Mouse (Mus musculus): ENCODE measurements around the gene Fn3k. TPM values are rescaled to one million over a fixed set of nuclear protein-coding genes. Genes with fewer than 3 reads are reported as not detected.

Fn3k gene
- polyA plus RNA-seq (2012; rRNA removed) = 3.0 and 3.8 TPM in 2 replicates

DNA sequence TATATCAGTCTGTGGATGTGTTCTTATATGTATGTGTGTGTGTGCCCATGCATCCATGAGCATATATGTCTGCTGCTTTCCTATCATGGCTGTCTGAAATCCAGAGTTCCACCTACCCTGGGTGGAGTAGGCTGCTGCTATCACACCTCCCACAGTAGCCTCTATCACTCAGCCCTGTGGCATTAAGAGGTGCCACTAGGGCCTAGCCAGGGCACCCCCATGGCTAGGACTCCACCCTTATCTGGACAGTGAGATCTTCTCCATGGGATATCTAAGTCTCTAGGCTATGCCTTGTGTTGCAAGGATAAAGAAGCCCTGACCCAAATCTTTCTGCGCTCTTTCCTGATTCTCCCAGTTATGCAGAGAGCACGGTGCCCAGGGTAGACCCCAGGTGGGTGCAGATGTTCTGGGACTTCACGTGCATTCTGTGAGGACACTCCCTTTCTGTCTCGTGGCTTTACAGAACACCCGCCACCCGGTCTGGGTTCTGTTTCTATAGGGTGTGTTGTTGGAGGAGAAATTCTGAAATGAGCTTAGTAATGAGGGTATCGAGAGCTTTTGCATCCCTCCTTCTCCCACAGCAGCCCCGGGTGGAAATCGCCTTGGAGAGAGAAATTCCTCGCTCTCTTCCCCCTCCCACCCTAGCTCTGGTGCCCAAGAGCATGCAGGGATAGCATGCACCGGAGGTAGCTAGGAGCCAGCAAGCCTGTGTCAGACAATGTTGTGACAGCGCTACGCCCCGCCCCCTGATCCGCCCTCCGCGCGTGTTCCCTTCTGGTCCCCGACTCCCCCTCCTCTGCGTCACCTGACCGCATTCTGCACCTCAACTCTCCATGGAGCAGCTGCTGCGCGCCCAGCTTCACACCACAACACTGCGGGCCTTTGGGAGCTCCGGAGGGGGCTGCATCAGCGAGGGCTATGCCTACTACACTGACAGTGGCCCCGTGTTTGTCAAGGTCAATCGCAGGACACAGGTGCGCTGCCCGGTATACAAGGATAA is at the start of gene Fn3k:
Gene Fn3k (plus strand): TSS at position 758 of the 1,000 bp plus-strand sequence.

GRCm38 (mm10) chr11:121387750-121388553 is 46.8 kb upstream of the Fn3k start, which contains the start of gene Rab40b:
TSS of gene Rab40b (minus strand) at chr11:121388251.

DNA sequence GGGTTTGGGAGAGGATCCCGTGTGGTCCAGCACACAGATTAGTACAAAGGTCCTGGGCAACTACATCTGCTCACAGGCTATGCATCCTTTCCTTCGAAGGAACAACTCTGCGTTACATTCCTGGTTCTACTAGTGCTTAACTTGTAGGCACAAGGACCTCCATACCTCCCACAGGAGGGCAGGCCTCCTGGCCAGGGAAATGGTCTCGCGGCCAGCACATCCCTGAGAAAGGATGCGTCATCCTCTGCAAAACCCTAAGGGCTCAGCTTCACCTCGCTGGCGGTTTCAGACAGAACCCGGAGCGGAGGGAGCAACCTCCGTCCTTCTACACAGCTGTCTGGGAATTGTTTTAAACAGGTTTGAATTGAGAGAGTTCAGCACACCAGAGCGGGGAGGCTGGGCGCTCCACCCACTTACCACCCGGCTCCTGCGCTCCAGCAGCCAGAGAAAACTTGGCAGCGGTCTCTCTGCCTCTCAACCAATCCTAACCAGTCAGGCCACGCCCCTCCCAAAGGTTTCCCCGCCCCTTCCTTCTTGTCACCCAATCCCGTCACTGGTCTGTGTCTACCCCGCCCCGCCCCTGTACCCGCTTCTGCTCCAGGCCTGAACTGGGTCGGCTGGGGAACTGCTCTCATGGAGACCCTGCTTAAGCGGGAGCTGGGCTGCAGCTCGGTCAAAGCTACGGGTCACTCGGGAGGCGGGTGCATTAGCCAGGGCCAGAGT is 13.7 kb upstream of the Fn3k start, which contains the start of gene Fn3krp:
Gene Fn3krp (plus strand): TSS at position 572 of the 723 bp plus-strand sequence.

GRCm38 (mm10) chr11:121451753-121452635 is 17.3 kb downstream of the Fn3k start, which contains the start of gene Tbcd:
TSS of gene Tbcd (plus strand) at chr11:121451949.

Other genes with a start within 250 kb of the Fn3k start
- 72.0 and 79.9 TPM in 2 replicates for gene Hexdc, start 230.5 kb upstream of the Fn3k start, polyA plus RNA-seq (2012; rRNA removed)
- 10.4 and 13.7 TPM in 2 replicates for gene Ogfod3, start 230.2 kb upstream of the Fn3k start, polyA plus RNA-seq (2012; rRNA removed)
- 47.2 and 50.7 TPM in 2 replicates for gene Cybc1, start 205.6 kb upstream of the Fn3k start, polyA plus RNA-seq (2012; rRNA removed)
- 60.3 and 67.7 TPM in 2 replicates for gene Narf, start 197.7 kb upstream of the Fn3k start, polyA plus RNA-seq (2012; rRNA removed)
- 59.4 and 70.2 TPM in 2 replicates for gene Foxk2, start 174.9 kb upstream of the Fn3k start, polyA plus RNA-seq (2012; rRNA removed)
- gene Wdr45b, start 80.5 kb upstream of the Fn3k start, polyA plus RNA-seq (2012; rRNA removed) = 74.6 and 76.1 TPM in 2 replicates
- gene Rab40b, start 46.7 kb upstream of the Fn3k start, polyA plus RNA-seq (2012; rRNA removed) = 5.3 and 7.1 TPM in 2 replicates
- gene Fn3krp, start 13.5 kb upstream of the Fn3k start, polyA plus RNA-seq (2012; rRNA removed) = 13.1 and 13.3 TPM in 2 replicates
- gene Tbcd, start 17.0 kb downstream of the Fn3k start, polyA plus RNA-seq (2012; rRNA removed) = 65.8 and 69.2 TPM in 2 replicates
- gene Zfp750, start 84.4 kb downstream of the Fn3k start, polyA plus RNA-seq (2012; rRNA removed) = 0.05 and 1.3 TPM in 2 replicates
- 9.2 and 10.4 TPM in 2 replicates for gene B3gntl1, start 238.2 kb downstream of the Fn3k start, polyA plus RNA-seq (2012; rRNA removed)